Mouse (Mus musculus): ENCODE data around the gene Sstr3.

Gene Sstr3

DNA sequence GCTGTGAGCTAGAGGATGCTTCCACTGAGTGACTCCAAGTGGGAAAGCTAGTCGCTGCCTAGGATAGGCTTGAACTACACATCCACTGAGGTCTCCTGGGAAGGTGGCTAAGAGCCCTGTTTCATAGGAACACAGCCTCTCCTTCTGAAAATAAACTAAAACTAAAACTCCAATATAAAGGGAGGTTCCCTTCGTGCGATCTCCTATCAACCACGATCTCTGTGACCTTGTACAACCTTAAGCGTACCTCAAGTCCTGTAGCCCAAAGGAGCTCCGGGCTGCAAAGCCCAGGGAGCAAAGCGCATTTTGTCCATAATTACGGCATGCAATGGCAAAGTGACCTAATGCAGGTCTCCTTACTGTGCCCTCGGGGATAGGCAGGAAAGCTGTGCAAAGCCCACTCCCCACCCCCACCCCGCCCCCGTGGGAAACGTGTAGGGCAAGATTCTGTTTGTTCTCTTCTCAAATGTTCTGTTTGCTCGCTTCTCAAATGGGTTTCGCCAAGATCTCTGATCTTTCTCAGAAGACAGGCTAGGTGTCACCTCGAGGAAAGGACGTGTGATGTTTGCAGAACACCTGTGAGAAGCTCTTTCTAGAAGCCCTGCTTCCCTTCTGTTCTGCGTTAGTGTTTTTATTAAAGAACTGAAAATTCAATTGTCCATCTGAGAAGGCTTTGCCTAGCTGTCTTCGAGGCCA lies 41.9 kb downstream of the Sstr3 start:
- in situ Hi-C loops (cut with MseI, MboI), result no loop called here

DNA sequence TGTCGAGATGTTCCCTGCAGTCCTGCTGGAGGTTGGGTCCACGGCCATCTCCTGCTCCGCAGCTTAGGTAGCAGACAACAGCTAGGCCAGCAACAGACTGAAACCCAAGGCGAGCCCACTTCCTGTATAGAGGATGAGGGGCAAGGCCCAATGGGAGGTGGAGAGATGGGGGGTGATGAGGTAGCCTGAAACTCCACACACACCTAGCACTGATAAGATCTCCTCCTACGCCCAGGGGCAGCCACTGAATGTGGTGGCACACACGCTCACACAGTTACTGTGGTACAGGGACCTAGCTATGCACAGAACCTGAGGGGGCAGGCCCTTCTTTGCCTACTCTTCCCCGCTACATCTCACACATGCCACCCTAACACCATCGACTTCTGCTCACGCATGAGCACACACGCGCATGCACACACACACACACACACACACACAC lies 49.5 kb downstream of the Sstr3 start, which contains the start of gene Il2rb:
Gene Il2rb (minus strand): TSS at position 304 of the 439 bp plus-strand sequence.
- in situ Hi-C loops (cut with MseI, MboI), result no loop called here

DNA sequence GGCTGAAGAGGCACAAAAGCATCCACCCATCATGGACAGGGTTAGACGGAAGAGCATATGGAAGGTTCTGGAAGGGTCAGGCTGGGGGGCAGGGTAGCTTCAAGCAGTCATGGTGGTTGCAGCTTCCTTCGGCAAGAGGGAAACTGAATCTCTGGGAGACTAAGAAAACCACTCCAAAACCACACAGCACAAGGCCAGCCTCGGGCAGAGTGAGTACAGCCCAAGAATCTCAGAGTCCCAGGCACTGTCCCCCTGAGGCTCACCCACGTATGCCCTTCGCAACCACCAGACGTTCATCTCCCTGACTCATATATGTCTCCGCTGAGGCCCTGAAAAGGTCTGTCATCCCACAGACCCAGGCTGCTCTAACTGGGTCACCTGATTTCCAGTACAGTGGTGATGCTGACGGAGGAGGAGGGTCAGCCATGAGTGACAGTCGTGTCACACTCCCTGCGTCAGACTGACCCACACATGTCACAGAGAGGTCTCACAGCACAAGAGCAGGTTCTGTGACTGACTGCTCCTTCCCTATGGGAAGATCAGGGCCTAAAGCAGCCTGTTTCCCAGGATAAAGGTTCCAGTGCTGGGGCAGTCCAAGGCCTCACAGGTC lies 51.0 kb downstream of the Sstr3 start:
- in situ Hi-C loops (cut with MseI, MboI), result no loop called here

DNA sequence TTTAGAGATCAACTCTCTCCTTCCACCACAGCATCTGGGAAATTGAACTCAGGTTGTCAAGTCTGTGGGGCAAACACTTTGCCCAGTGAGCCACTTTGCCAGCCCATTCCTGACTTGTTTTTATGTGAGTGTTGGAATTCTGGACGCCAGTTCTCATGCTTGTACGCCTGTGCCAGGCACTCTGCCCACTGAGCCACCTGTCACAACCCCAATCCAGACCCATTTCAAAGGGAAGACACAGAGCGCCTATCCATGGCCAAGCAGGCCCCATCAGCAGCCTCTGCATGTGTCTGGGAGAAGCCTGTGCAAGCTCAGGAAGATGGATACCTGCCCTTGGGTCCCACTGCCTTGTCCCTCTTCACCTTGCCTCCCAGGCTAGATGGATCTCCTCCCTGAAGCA lies 53.2 kb downstream of the Sstr3 start:
- in situ Hi-C loops (cut with MseI, MboI), result no loop called here

DNA sequence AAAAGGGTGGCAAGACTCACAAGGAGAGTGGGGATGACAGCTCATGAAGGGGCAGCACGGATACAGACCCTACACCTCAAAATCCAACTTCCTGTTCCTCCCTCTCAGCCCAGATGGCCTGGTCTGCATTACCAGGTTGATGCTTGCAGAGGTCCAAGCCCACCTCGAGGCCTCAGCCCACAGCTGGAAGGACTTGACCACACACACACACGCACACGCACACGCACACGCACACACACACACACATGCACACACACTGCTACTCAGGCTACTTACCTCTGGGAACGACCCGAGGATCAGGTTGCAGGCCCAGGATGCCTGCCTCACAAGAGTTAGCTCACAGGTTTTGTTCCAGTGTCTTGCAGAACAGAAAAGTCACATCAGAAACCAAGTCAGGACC lies 54.6 kb downstream of the Sstr3 start:
- in situ Hi-C loops (cut with MseI, MboI), result no loop called here

DNA sequence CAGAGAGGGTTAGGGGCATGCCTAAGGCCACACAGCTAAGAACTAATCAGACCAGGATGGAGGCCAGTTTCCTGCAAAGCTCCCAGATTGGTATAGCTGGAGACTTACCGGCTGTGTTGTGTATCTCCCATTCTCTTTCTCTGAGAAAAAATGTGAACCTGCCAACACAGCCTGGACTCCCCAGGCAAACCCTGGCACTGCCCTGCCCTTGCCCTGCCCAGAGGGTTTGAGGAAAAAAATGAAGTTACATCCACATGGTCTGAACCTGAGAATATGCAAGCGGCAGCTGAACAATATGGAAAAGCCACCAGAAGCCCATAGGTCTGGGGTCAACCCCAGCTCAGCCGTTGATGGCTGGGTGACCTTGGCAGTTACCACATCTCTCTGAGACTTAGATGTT lies 55.2 kb downstream of the Sstr3 start:
- in situ Hi-C loops (cut with MseI, MboI), result no loop called here

DNA sequence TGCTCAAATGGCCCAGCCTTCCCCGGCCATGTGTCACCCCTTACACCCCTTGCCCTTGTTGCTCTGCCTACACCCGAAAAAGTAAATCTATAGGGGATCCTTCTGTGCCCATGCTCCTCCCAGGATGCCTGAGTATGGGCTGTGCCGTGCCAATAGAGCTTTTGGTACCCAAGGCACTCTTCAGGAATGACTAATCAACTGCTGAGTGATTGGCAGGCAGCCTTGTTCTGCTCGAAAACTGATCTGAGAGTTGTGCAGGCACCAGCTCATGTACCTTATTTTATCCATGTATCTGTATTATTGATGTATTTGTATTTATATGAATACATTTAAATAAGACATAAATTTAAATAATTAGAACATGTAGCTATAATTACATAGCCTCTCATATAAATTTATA lies 57.4 kb downstream of the Sstr3 start:
- in situ Hi-C loops (cut with MseI, MboI), result no loop called here
